Mouse (Mus musculus) brain, embryonic 14.5 days (tissue): ENCODE results near the gene Tstd2.

ENCODE experiments used
- CTCF ChIP-seq: fragments of 200-500 bp; IDR thresholded peaks from 2 replicates; pipeline ENCODE4 v1.5.1; 2012; ENCODE audit warnings: inconsistent platforms, mild to moderate bottlenecking, moderate library complexity, borderline replicate concordance; ENCODE audit not compliant: insufficient read depth, insufficient read length; ENCODE audit errors: extremely low read depth
- POLR2A ChIP-seq: fragments of 200-500 bp; IDR thresholded peaks from 2 replicates; pipeline ENCODE4 v1.6.1; 2012; ENCODE audit warnings: mild to moderate bottlenecking, inconsistent platforms, borderline replicate concordance; ENCODE audit not compliant: poor library complexity, insufficient read depth, insufficient read length, severe bottlenecking; ENCODE audit errors: extremely low read depth

DNA sequence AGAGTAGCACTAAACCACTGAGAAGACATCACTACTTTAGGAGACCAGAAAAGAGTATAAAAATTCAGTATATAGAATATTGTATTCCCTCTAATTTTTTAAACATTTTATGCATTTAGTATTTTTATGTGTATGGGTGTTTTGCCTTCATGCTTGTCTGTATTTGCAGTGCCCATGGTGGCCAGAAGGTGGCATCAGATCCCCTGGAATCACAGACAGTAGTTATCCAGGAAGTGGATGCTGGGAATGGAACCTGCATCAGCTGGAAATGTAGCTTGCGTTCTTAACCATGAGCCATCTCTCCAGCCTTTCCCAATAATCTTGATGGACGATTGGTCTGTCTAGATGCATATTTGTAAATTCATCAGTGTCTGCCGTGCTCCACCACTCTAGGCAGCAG, 8.3 kb downstream of the Tstd2 start:
- peak; percentile 73; the same call in 1 of the 2 replicates for TF ChIP-seq CTCF
- TF ChIP-seq POLR2A, result no peak
